Mouse (Mus musculus) testis, postnatal 10 days (tissue): ENCODE results near the gene Lrrc41.
A peak's percentile ranks its signal among the peaks of the same experiment; 100 is the strongest.

Source experiments
- DNase-seq: peaks from one replicate; pipeline ENCODE4 v3.0.0; 2021; ENCODE audit warnings: low spot score

The Lrrc41 gene

DNA sequence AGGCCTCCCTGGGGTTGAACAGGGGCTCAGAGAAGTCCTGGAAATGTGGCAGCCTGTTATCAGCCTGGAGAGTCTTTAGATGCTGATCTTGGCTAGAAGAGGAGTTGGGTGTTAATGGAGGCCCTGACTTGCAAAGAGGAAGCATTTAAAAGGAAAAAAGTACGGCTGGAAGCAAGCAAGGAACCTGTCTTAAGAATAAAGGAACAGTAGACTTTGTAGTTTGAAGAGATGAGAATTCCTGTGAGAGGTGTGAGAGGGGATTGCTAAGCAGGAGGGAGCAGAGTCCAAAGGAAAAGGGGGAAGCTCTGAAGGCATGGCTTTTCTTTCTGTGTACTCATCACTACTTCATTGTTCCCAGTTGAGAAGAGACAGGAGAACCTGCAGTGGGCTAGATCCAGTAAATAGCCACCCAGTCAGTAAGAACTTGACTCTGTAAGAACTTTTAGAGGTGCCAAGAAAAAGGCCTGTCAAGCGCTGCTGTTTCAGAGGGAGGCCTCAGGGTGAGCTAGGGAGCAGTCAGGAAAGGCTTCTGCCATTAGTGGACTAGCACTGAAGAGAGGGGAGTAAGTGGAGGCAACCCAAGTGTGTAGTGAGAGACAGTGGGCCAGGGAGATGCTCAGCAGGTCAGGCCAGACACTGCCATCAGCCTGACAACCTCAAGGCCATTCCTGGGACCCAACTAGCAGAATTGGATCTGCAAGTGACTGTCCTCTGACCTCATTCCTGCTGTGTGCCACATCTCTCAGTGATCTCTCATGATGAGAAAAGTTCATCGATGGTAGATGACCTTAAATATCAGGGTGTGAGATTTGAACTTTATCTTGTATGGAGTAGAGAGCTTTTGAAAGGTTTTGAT lies 2.4 kb downstream of the Lrrc41 start:
- no peak for DNase-seq

DNA sequence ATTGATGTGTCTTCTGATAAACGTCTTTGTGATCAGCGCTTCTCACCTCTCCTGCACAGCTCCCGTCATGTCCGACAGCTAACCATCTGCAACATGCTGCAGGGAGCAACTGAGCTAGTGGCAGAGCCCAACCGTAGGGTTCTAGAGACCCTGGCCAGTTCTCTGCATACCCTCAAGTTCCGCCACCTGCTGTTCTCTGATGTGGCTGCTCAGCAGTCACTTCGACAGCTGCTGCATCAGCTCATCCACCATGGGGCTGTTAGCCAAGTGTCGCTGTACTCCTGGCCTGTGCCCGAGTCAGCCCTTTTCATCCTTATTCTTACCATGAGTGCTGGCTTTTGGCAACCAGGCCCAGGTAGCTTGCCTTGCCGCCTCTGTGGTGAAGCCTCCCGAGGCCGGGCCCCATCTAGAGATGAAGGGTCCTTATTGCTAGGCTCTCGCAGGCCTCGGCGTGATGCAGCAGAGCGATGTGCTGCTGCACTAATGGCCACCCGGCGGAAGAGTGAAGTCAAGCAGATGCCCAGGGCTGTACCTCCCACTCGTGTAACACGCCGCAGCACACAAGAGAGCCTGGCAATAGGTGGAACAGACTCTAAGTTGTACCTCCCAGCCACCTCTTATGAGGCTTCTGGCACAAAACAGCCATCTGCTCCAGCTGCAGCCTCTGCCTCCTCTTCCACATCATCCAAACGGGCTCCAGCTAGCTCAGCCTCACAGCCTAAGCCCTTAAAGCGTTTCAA lies 13.6 kb downstream of the Lrrc41 start:
- no peak for DNase-seq

DNA sequence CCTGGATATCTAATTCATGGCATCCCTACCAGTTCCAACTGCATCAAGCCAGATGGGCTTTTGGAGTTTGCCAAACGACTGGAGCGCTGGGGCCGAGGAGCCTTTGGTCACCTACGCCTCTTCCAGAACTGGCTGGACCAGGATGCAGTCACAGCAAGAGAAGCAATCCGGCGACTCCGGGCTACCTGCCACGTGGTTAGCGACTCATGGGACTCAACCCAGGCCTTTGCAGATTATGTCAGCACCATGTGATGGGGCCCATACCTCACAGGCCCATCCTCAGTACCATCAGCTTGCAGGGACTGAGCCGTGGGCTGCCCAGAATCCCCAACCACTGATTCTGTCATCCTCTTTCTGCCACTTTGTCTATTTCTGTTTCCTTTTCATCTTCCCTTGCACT lies 21.2 kb downstream of the Lrrc41 start:
- no peak for DNase-seq

DNA sequence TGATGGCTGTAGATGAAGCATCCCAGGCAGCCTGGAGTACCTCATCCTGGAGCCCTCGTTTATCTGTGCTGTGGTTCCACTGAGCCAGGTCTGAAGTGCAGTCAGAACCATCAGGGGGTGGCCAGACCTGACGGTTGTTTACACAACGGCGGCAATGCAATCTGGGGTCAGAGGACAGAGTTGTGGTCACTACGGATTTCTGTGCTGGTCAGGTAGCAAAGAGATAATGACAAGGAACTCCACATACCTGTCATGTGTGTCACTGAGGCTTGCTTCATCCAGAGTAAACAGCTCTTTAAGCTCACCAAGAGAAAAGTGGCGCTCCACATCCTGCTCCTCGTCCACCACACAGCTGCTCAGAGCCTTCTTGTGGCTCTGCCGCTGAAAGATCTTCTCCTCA lies 22.1 kb downstream of the Lrrc41 start:
- no peak for DNase-seq

DNA sequence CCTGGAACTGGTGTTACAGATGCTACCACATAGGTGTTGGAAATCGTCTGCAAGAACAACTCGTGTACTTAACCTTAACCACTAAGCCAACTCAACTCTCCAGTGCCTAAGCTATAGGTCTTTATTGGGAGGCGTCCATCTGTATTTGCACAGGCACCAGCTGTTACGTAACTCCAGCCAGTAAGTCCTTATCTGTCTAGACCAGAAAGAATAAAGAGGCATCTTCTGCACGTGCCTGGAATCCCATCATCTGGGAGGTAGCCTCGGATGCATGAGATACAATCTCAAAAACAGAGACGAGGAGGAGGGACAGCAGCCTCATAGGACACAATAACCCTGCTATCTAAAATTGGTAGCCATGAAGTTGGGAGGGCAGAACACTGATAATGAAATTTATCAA lies 25.9 kb downstream of the Lrrc41 start:
- no peak for DNase-seq

DNA sequence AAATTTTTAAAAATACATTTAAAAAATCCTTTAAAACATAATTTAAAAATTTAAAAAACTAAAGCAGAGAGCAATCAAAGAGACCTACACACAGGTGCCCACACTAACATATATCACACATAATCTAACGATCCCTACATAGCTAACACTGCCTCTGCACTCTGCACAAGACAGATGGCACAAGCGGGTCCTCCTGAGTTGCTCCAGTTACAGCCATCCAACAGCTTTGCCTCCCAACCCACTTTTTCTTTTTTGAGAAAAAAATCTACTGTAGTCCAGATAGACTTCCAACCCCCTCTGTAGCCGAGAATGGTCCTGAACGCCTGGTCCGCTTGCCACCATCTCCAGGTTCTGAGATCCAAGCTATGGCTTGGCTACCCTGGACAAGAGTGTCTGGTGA lies 30.2 kb downstream of the Lrrc41 start:
- DNase-seq: no peak

DNA sequence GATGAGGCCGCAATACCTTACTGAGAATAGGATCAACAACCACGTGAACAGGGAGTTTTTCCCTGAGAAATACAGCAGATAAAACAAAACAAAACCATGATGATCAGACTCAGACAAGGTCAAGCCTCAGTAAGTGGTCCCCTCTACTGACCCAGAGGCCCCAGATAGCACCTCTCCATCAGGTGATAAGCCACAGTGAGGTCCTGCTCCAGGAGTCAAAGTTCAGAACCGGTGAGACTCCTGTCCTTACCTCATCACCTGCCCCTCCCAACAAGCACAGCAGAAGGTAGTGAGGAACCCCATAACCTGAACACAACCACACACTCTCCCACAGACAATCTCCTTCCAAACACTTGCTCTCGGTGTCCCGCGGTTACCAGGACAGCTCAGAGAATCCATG lies 35.6 kb downstream of the Lrrc41 start:
- no peak for DNase-seq

DNA sequence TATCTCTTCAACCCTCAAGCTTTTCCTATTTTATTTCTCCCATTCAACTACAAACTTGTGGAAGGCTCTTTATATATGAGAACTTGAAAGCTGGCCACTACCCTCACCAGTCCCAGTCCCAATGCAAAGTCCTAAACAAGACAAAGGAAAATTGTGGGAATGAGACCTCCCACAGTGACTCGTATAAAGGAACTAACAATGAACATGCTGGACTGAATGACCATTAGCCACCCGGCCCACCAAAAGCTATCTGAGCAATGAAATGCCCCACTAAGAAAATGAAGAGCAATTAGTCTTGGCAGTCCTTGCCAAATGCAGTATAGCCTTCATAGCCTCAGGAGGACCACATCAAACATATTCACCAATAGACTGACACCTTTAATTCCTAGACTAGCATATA lies 36.4 kb downstream of the Lrrc41 start:
- DNase-seq: no peak

DNA sequence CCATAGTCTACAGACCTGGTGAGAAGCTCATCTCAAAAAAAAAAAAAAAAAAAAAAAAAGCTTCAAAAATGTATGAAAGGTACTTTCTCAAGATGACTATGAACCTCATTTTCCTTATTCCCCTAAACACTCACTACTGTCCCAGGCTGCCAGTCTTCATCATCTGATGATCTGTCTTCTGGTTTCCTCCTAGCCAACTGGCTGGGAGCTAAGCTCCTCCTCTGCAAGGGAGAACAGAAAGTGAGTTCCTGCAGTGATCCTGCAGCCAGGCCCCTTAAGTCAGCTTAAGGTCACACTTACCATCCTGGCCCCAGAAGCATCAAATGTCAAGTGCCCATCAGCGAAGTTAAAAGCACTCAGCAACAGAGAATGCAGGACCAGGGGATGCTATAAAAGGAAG lies 47.7 kb downstream of the Lrrc41 start:
- no peak for DNase-seq

DNA sequence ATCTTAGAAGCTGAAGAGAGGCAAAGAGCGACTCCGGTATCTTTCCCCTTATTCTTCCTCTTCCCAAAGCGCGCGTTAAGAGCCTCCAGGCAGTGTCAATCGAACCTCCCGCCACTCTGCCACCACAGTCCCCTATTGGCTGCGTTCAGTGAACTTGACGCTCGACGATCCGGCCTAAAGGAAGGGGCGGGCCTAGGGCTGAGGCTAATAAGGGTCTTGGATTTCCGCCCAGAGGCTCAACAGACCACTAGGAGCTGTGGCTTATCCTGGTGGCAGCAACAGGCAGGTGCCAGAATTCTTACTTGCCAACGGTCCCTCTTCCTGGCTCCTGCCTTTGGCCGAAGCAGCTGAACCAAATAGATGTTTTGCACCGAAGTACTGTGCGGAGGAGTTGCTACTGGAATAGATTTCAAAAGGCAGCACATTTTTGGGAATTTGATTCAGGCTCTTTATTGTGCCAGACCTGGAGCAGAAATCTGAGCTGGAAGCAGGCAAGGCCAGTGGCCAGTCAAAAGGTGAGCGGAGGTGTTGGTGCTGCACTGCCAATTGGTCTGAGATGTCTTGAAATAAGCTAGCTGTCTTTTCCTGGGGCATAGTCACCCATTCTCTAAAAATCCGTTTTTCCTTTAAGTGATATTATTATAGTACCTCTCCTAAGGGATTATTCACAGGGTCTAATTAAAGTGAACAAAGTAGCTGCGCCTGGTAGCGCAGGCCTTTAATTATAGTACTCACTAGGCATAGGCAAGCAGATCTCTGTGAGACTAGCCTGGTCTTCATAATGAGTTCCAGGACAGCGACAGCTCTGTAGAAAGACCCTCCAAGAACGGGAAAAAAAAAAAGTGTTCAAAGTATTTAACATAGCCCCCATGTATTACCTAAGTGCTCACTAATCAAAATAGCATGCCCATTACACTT lies 48.8 kb downstream of the Lrrc41 start, which contains the start of the genes Rad54l and Pomgnt1:
TSS of gene Rad54l (minus strand) at position 89 of the 918 bp plus-strand sequence.
TSS of gene Pomgnt1 (plus strand) at position 239 of the 918 bp plus-strand sequence.
- peak; percentile 83 for DNase-seq

DNA sequence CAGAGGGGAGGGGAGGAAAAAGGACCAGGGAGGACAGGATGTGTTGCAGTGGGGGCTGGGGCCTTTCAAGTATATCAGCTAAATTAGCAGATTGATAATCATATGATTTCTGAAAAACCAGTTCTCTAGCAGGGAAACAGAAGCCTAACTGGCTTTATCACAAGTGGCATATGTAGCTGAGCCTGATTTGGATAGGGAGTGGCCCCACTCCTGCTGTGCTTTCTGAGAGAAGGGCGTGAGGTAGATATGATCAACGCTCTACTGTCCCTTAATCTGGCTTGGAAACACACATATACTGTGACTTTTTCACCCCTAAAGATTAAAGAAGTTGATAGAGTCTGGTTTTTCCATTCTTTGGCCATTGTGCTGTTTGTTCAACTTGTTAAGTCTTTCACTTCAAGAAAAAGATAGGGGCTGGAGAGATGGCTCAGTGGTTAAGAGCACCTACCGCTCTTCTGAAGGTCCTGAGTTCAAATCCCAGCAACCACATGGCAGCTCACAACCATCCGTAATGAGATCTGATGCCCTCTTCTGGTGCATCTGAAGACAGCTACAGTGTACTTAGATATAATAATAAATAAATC lies 50.8 kb downstream of the Lrrc41 start:
- DNase-seq: no peak

DNA sequence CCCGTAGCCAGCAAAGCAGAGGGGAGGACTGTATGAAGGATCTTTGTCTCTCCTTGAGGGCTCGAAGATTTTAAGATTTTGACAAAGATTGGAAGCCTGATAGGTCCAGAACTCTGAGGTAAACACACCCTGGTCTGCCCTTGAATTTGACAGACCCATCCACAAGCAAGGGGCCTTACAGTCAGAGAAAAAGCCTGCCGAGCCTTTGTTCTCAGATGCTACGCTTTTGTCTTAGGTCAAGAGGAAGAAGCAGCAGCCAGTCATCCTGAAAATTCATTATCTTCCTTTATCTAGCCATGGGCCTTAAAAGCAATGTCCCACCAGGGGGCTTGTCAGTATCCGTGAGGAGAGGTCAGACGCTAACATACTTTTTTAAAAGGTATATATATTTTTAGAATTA lies 52.9 kb downstream of the Lrrc41 start:
- DNase-seq: no peak

DNA sequence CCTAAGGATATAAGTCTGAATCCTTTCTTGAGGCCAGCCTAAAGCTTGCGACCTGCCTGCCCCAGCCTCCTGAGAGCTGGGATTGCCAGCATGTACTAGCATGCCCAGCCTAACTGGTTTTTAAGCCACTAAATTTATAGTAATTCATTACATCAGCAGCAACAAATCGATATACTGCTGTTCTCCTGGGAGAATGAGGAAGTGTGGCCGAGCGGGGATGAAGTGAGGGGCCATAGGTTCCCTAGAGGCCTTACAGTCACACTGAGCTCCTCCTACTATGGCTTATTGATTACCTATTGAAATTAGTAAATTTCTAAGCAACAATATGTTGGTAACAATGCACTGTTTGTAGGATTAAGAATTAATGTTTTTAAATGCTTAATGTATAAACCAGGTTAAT lies 58.1 kb downstream of the Lrrc41 start:
- no peak for DNase-seq

DNA sequence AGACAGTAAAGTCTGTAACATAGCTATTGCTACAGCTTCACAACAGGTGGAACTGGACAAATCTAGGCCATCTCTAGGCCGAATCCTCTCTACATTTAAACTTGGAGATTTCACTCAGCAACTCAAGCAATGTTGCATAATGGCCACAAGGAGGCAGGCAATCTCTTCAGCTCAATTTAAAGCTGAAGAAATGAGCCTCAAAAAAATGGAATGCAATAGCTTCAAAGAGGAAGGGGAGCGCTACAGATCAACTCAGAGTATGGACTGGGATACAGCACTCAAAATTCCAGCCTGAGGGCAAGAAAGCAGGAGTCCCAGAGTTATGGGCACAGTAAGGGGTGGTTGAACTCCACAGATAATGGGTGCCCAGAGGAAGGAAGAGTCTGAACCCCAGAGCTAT lies 59.9 kb downstream of the Lrrc41 start:
- no peak for DNase-seq

DNA sequence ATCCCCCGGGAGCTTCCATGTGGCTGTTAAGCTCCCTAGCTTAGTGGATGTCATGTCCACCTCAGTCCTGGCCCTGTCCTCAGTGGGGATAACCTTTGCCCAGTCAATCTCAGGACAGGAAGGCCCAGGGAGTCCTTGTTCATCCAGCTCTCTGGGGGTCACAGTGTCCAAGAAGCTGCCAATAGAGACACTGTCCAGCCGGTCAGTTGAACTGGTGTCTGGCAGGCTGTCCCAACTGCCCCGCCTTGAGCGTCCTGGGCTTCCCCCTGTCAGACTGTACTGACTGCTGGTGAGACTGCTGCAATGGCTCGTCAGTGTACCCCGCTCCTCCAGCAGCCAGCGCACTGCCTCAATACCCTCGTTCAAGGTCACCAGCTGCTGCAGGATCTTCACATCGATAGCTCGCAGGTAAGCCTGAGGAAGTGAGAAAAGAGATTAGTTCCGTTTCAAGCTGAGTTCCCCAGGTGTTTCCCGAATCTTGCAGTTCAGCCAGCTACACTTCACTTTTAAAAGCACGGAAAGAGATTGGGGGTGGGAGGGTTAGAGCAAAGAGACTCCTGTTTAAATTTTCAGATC lies 62.4 kb downstream of the Lrrc41 start:
- DNase-seq: no peak

DNA sequence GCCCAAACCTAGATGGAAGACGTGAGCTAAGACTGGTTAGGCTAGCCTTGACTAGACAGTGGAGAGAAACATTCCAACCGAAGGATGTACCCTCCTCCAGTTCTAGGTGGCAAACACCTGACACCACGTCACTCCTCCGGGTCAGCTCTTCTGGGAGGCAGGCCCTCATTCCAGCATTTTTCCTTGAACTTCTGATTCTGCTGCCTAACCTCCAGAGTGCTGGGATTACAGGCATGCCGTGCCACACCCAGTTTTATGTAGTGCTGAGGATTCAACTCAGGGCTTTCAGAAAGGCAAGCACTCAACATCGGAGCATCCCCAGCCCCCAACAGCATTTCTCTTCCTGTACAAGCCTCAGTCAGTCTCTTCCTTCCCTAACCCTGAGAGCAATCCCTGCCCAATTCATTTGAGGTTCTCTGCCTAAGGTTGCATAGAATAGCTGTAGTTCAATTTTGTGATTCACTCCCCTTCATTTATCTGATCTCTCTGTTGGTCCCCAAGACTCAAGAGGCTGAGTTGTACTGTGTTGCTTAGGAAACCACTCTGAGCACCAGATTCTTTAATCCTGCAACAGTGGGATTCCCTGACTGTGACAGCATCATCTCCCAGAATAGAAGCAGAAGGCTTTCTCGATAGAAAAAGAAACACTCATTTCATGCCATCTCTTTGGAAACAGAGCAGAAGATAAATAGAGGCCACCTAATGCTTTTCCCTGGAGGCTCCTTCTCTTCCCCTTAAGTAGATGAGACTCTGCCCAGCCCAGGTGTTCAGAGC lies 65.9 kb downstream of the Lrrc41 start:
- DNase-seq: no peak

DNA sequence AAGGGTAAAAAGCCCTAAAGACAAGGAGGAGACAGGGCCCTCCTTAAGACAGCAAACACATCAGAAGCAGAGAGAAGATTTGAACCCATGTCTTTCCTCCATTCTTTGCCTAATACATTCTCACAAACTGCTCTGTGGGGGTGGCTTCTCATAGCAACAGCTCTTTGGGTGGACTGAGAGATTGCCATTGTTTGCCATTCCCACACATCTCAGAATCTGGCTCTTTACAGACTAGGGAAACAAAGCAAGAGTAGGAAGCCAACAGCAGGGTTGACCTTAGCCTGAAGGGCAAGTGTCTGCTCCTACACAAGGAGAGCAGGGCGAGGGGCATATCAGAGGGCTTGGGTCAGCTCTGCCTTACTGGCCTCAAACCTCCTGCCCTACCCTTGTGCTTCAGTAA lies 66.7 kb downstream of the Lrrc41 start:
- no peak for DNase-seq

DNA sequence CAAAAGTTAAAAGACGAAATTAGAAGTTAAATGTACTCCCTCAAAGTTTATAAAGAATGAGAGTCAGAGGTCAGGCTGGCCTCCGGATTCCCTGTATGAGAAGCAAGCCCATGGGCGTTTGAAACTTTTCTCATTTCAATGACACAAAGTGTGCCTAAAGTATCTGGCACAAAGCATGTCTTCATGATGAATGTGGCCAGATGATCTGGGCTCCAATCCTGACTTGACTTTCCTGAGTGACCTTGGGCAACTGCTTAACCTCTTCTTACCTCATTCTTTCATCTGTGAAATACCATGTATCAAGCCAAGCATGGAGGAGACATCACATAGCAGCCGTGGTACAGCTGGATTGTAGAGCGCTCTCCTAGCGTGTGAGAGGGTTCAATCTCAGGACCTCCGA lies 67.2 kb downstream of the Lrrc41 start:
- DNase-seq: no peak

DNA sequence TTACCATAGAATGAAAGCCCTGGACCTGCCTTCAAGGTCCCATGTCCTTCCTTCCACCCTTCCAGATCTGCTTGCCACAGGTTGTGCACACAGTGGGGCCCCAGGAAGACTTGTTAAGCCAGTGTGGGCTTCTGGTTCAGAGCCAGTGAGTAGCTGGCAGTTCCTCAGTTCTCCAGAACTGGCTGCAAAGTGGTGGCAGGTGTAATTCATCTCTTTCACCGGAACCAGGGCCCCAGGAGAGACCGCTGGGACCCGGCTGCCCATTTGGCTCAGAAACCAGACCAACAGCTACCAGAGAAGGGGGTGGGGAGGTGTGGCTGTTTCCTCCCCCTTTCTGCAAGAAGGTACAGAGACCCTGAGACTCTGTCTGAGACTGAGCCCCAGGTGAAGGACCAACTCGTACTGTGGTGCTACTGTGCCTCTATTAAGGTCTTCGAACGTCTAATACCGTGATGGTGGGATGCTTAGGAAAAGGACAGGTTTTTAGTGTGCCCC lies 68.3 kb downstream of the Lrrc41 start:
- DNase-seq: no peak

DNA sequence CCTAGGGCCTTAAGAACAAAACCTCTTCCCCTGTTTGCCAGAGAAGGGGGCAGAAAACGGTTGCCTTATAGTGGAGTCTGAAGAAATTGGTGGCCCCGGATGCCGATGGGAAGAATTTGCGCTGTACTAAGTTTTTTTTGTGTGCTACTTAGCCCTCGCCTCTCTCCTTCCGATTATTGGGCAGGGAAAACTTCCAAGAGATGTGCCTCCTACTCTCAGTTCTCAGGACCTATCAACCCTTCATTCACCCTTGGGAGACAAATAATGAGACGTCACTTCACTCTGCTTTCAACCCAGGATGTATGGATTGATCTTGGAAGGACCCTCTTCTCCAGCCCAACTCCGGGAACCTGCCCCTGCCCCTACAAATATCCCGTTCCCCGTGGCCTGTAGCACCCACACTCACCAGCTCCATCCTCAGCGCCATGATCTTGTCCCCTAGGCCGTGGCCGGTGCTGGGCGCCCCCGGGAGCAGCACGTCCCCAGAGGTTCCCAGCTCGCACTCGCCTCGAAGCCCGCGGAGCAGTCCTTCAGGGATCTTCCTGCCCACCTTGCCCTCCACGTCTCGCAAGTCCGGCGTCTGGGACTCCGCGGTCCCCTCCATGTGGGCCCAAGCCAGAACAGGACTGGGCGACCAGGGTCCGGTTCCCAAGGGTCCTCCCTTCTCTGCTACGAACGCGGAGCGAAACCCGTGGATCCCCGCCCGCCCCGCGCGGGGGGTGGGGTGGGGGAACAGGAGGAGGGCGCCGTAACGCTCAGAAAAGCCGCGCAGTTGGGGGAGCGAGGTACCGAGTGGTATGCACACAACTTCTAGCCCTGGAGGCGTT lies 69.0 kb downstream of the Lrrc41 start:
- peak; percentile 83 for DNase-seq
